ENCODE assay signal across 12 mouse cellular contexts in the genomic region with DNA sequence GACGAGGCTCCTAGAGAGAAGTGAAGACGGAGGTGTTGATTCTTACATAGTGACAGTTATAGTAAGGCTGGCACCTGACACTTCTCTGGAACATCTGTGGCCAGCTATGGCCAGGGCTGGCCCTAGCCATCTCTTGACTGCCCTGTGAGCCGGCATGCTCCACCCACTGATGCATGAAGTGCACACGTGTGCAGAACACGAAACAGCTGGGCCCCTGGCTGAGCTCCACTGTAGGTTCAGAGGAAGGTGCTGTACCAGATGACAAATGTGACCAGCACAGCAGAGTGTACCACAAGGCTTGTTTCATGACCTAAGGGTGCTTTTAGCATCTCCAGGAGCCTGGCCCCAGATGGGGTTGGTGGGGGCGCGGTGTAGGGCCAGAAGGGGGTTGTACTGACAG. TPM values are rescaled to one million over a fixed set of nuclear protein-coding genes. Genes with fewer than 3 reads are reported as not detected.
A peak's percentile ranks its signal among the peaks of the same experiment; 100 is the strongest.
DNase-seq lines count a peak whose midpoint lies in the region; ATAC-seq lines count a peak whose summit lies in the region.
"Had no signal": no experiment of that assay in that cellular context is flagged by ENCODE, and none has a peak within 500 bp of the region (broad histone marks: within the 10 kb centered on the region; RNA-seq: fewer than 3 reads in every experiment).

No protein-coding gene starts in this region.

- ATAC-seq in kidney, embryonic 14.5 days (ENCODE audit: low FRiP score, low TSS enrichment) = peak; percentile 33; the same call in 1 of the 2 replicates
- ATAC-seq in intestine, embryonic 16.5 days = no peak
- ATAC-seq in hindbrain, embryonic 14.5 days (ENCODE audit: low FRiP score) = no peak
- ATAC-seq: Patski had no signal

- no peak overlapping the region for H3K4me3 ChIP-seq in kidney, embryonic 14.5 days (ENCODE audit: low read length)
- peak overlapping the region; percentile 41 for H3K4me3 ChIP-seq in intestine, embryonic 16.5 days (ENCODE audit: low read length)
- no peak overlapping the region for H3K4me3 ChIP-seq in hindbrain, embryonic 14.5 days (replicated peaks; ENCODE audit: low read length)

- no peak overlapping the region; the same call in 1 of the 2 replicates for H3K9ac ChIP-seq in kidney, embryonic 14.5 days (ENCODE audit: low read depth, low read length)
- 0 out of 2 replicates have a peak overlapping the region, but pooled peaks have one; percentile 3 for H3K9ac ChIP-seq in intestine, embryonic 16.5 days (ENCODE audit: low read depth, low read length)
- no peak overlapping the region for H3K9ac ChIP-seq in hindbrain, embryonic 14.5 days

- no peaks in the 10 kb centered on the region for H3K36me3 ChIP-seq in kidney, embryonic 14.5 days (ENCODE audit: control insufficient read depth, insufficient read depth, low read length)
- H3K36me3 ChIP-seq in intestine, embryonic 16.5 days (ENCODE audit: control insufficient read depth, insufficient read depth, low read length) = no peaks in the 10 kb centered on the region
- no peaks in the 10 kb centered on the region for H3K36me3 ChIP-seq in hindbrain, embryonic 14.5 days (replicated peaks; ENCODE audit: control insufficient read depth, insufficient read depth)

- no peaks in the 10 kb centered on the region for H3K9me3 ChIP-seq in kidney, embryonic 14.5 days (ENCODE audit: control insufficient read depth, low read length)
- no peaks in the 10 kb centered on the region for H3K9me3 ChIP-seq in intestine, embryonic 16.5 days (ENCODE audit: control insufficient read depth, low read length)
- no peaks in the 10 kb centered on the region for H3K9me3 ChIP-seq in hindbrain, embryonic 14.5 days (ENCODE audit: control insufficient read depth, low read length)

- H3K4me2 ChIP-seq in kidney, embryonic 14.5 days (replicated peaks; ENCODE audit: low read depth, low read length) = 0 out of 2 replicates have a peak overlapping the region, but pooled peaks have one; percentile 5
- peak overlapping the region; percentile 53 for H3K4me2 ChIP-seq in intestine, embryonic 16.5 days (ENCODE audit: low read depth, low read length)
- H3K4me2 ChIP-seq in hindbrain, embryonic 14.5 days (replicated peaks) = no peak overlapping the region
- H3K4me2 ChIP-seq: liver, embryonic 11.5 days had no signal

- peaks cover 23% of the 10 kb centered on the region for H3K27me3 ChIP-seq in kidney, embryonic 14.5 days (ENCODE audit: control insufficient read depth, insufficient read depth, low read length)
- peaks cover 14% of the 10 kb centered on the region; the same call in 1 of the 2 replicates for H3K27me3 ChIP-seq in intestine, embryonic 16.5 days (replicated peaks; ENCODE audit: control insufficient read depth, insufficient read depth, low read length)
- H3K27me3 ChIP-seq in hindbrain, embryonic 14.5 days (ENCODE audit: control insufficient read depth, insufficient read depth, low read length) = peaks cover 28% of the 10 kb centered on the region
- H3K27me3 ChIP-seq: Patski had no signal

- 41% methylated on average over 7 of the region's 7 CpGs for WGBS in kidney, embryonic 14.5 days
- 59% methylated on average over 7 of the region's 7 CpGs for WGBS in intestine, embryonic 16.5 days
- 79% methylated on average over 7 of the region's 7 CpGs for WGBS in hindbrain, embryonic 14.5 days

- H3K27ac ChIP-seq in kidney, embryonic 14.5 days (ENCODE audit: low read depth, low read length) = no peak overlapping the region
- no peak overlapping the region for H3K27ac ChIP-seq in intestine, embryonic 16.5 days (ENCODE audit: low read length)
- no peak overlapping the region for H3K27ac ChIP-seq in hindbrain, embryonic 14.5 days

- no peak for DNase-seq in kidney, postnatal 36 days
- peak; percentile 61 for DNase-seq in NIH3T3 (ENCODE audit: low read depth)
- DNase-seq in lung, postnatal 25 days (ENCODE audit: low spot score) = peak; percentile 7
- no peak for DNase-seq in urinary bladder, postnatal 36 days (ENCODE audit: low spot score in 2 of 2)
- DNase-seq in hindbrain, embryonic 14.5 days (ENCODE audit: low spot score) = no peak
- no peak for DNase-seq in layer of hippocampus, adult 9-10 months (ENCODE audit: low spot score)
- DNase-seq: gastrocnemius, postnatal 10 days; thymus, postnatal 36 days had no signal

- peaks cover 20% of the 10 kb centered on the region for H3K4me1 ChIP-seq in kidney, embryonic 14.5 days (ENCODE audit: control insufficient read depth, insufficient read depth, low read length)
- H3K4me1 ChIP-seq in intestine, embryonic 16.5 days (ENCODE audit: control insufficient read depth, insufficient read depth, low read length) = peaks cover 9% of the 10 kb centered on the region; the same call in 1 of the 2 replicates
- peaks cover 6% of the 10 kb centered on the region; the same call in 1 of the 2 replicates for H3K4me1 ChIP-seq in hindbrain, embryonic 14.5 days (replicated peaks; ENCODE audit: control insufficient read depth, insufficient read depth, low read length)

RNA-seq across cellular contexts. Expression of a gene that starts 1.9 kb away (rescaled TPM):
- 4.9 and 5.2 TPM in 2 replicates for polyA plus RNA-seq in kidney, embryonic 14.5 days (2014; fragmentation: Nextera tagmentation; extraction: Ambion mirVana)
- 20.8 and 23.1 TPM in 2 replicates for polyA plus RNA-seq in intestine, embryonic 16.5 days (2015; fragmentation: Nextera tagmentation; extraction: Ambion mirVana)
- polyA plus RNA-seq in hindbrain, embryonic 14.5 days (2014; fragmentation: Nextera tagmentation; extraction: Ambion mirVana) = 1.4 and 2.0 TPM in 2 replicates

Comparison
In these comparisons a context has a peak if more than half of its experiments do, and no peak if none do; other contexts are left out.
1. DNase-seq: peak in NIH3T3 (single experiment) and lung, postnatal 25 days (single experiment); none in kidney, postnatal 36 days (0 of 2), urinary bladder, postnatal 36 days (0 of 2), hindbrain, embryonic 14.5 days (single experiment) and layer of hippocampus, adult 9-10 months (single experiment).